Mouse (Mus musculus) liver, postnatal 0 days (tissue): ENCODE measurements around the gene 4930544D05Rik. TPM values are rescaled to one million over a fixed set of nuclear protein-coding genes. Genes with fewer than 3 reads are reported as not detected.

ENCODE experiments used
- ATAC-seq: fragments of 200-750 bp; cut with Nextera tagmentation; 2 replicates; pipeline ENCODE4 v1.8.0; 2017; ENCODE audit warnings: mild to moderate bottlenecking, moderate library complexity
- DNase-seq: peaks from one replicate; pipeline ENCODE4 v3.0.0-alpha.2; 2016
- H3K27ac ChIP-seq: fragments of 300-500 bp; sonication (generic); 2 replicates; pipeline ENCODE4 v1.5.1; 2014; ENCODE audit warnings: antibody characterized with exemption, moderate library complexity, mild to moderate bottlenecking, low read depth
- H3K27me3 ChIP-seq: fragments of 300-500 bp; sonication (generic); 2 replicates; pipeline ENCODE4 v1.6.1; 2014; ENCODE audit warnings: low read length, control low read depth, mixed read lengths; ENCODE audit not compliant: insufficient read depth
- H3K36me3 ChIP-seq: fragments of 300-500 bp; sonication (generic); replicated peaks from 2 replicates; pipeline ENCODE4 v1.6.1; 2014; ENCODE audit warnings: mild to moderate bottlenecking, control low read depth, low read length, moderate library complexity, mixed read lengths; ENCODE audit not compliant: insufficient read depth
- H3K4me1 ChIP-seq: fragments of 300-500 bp; sonication (generic); 2 replicates; pipeline ENCODE4 v1.6.1; 2014; ENCODE audit warnings: antibody characterized with exemption, mild to moderate bottlenecking, control low read depth; ENCODE audit not compliant: insufficient read depth
- H3K4me2 ChIP-seq: fragments of 300-500 bp; sonication (generic); 2 replicates; pipeline ENCODE4 v1.6.1; 2014; ENCODE audit warnings: low read depth, mild to moderate bottlenecking, low read length, moderate library complexity, mixed read lengths
- H3K4me3 ChIP-seq: fragments of 300-500 bp; sonication (generic); 2 replicates; pipeline ENCODE4 v1.5.1; 2014; ENCODE audit warnings: low read depth, low read length
- H3K9ac ChIP-seq: fragments of 300-500 bp; sonication (generic); replicated peaks from 2 replicates; pipeline ENCODE4 v1.6.1; 2014; ENCODE audit warnings: mild to moderate bottlenecking, moderate library complexity
- H3K9me3 ChIP-seq: fragments of 300-500 bp; sonication (generic); 2 replicates; pipeline ENCODE4 v1.6.1; 2016; ENCODE audit warnings: mild to moderate bottlenecking, control low read depth, low read length, mixed read lengths
- CTCF ChIP-seq: sonication (generic); IDR thresholded peaks from 2 replicates; pipeline ENCODE4 v1.5.1; 2016; ENCODE audit warnings: antibody characterized with exemption, low read depth
- EP300 ChIP-seq: IDR thresholded peaks from 2 replicates; pipeline ENCODE4 v1.6.1; 2016; ENCODE audit warnings: antibody characterized with exemption, low read depth, mild to moderate bottlenecking
- WGBS: fragments of 180-500 bp; shearing (Covaris S2); extraction: QIAGEN DNeasy Blood & Tissue Kit; methylation state at CpG from one replicate; pipeline ENCODE4 v1.1.7; 2014; ENCODE audit not compliant: insufficient replicate concordance; 5-methylcytosine and 5-hydroxymethylcytosine counted together
- polyA plus RNA-seq: library from polyadenylated mRNA; unstranded; fragments of >200 nt; fragmentation: Nextera tagmentation; extraction: Ambion mirVana; gene quantifications from 2 replicates; pipeline ENCODE4 v1.2.1, GENCODE M21; 2015

4930544D05Rik gene
- polyA plus RNA-seq, 1 experiment from 2014 or later: not detected

- TF ChIP-seq EP300: no peak
- no peak overlapping the region for H3K4me2 ChIP-seq
- H3K4me1 ChIP-seq: peaks cover 24% of the 10 kb centered on the region
- no peak overlapping the region for H3K9ac ChIP-seq
- H3K27ac ChIP-seq: peak overlapping the region; percentile 57
- ATAC-seq: 0 out of 2 replicates have a peak, but pooled peaks have one; percentile 35
- no peak for DNase-seq
- H3K36me3 ChIP-seq: 0 out of 2 replicates have a peak, but pooled peaks cover 7% of the 10 kb centered on the region
- H3K9me3 ChIP-seq: no peaks in the 10 kb centered on the region
- H3K4me3 ChIP-seq: no peak overlapping the region
- WGBS: 60% methylated on average over 15 of the region's 15 CpGs
- H3K27me3 ChIP-seq: no peaks in the 10 kb centered on the region
These were observed 21.2 kb upstream of the 4930544D05Rik start for GRCm38 (mm10) chr11:70594253-70594989.

- H3K4me1 ChIP-seq: peaks cover 24% of the 10 kb centered on the region
- H3K9me3 ChIP-seq: no peaks in the 10 kb centered on the region
- H3K4me3 ChIP-seq: no peak overlapping the region
- WGBS: 42% methylated on average over 2 of the region's 2 CpGs
- ATAC-seq (0 out of 2 replicates have a peak, but pooled peaks have one; percentile 19), DNase-seq (no peak)
- H3K27me3 ChIP-seq: no peaks in the 10 kb centered on the region
- no peak overlapping the region; the same call in 1 of the 2 replicates for H3K4me2 ChIP-seq
- H3K9ac ChIP-seq: no peak overlapping the region
- peak overlapping the region; percentile 57 for H3K27ac ChIP-seq
- TF ChIP-seq EP300: no peak
- TF ChIP-seq CTCF: no peak
- H3K36me3 ChIP-seq: 0 out of 2 replicates have a peak, but pooled peaks cover 9% of the 10 kb centered on the region
These were observed 20.0 kb upstream of the 4930544D05Rik start for GRCm38 (mm10) chr11:70595638-70596037.

GRCm38 (mm10) chr11:70596094-70596493 lies 19.6 kb upstream of the 4930544D05Rik start:
- Histone ChIP-seq H3K27ac (peak overlapping the region; percentile 57), H3K9ac (no peak overlapping the region)

GRCm38 (mm10) chr11:70597301-70597700 lies 18.3 kb upstream of the 4930544D05Rik start:
- Histone ChIP-seq H3K4me1 (peaks cover 19% of the 10 kb centered on the region), H3K27ac (0 out of 2 replicates have a peak overlapping the region, but pooled peaks have one; percentile 16), H3K27me3 (no peaks in the 10 kb centered on the region), H3K9me3 (no peaks in the 10 kb centered on the region), H3K4me2 (no peak overlapping the region), H3K9ac (no peak overlapping the region), H3K4me3 (no peak overlapping the region), H3K36me3 (0 out of 2 replicates have a peak, but pooled peaks cover 9% of the 10 kb centered on the region)
- TF ChIP-seq CTCF (no peak), EP300 (no peak)
- DNase-seq (no peak), ATAC-seq (peak; percentile 54; the same call in 1 of the 2 replicates)
- 50% methylated on average over 6 of the region's 6 CpGs for WGBS

More at GRCm38 (mm10) chr11:70596094-70596493, 19.6 kb upstream of the 4930544D05Rik start:
- 64% methylated on average over 4 of the region's 4 CpGs for WGBS
- Histone ChIP-seq H3K4me2 (no peak overlapping the region), H3K27me3 (no peaks in the 10 kb centered on the region), H3K4me3 (no peak overlapping the region), H3K36me3 (0 out of 2 replicates have a peak, but pooled peaks cover 9% of the 10 kb centered on the region), H3K9me3 (no peaks in the 10 kb centered on the region), H3K4me1 (peaks cover 24% of the 10 kb centered on the region)
- ATAC-seq (no peak), DNase-seq (no peak)
- TF ChIP-seq CTCF (no peak), EP300 (no peak)

GRCm38 (mm10) chr11:70598451-70598953 lies 17.1 kb upstream of the 4930544D05Rik start:
- Histone ChIP-seq H3K9ac (no peak overlapping the region), H3K4me1 (peaks cover 15% of the 10 kb centered on the region; the same call in 1 of the 2 replicates), H3K4me3 (no peak overlapping the region), H3K4me2 (no peak overlapping the region), H3K36me3 (peaks cover 9% of the 10 kb centered on the region; the same call in 1 of the 2 replicates), H3K9me3 (no peaks in the 10 kb centered on the region), H3K27me3 (no peaks in the 10 kb centered on the region), H3K27ac (no peak overlapping the region)
- ATAC-seq (no peak), DNase-seq (no peak)
- WGBS: 85% methylated on average over 9 of the region's 9 CpGs
- no peak for TF ChIP-seq CTCF
- TF ChIP-seq EP300: no peak

GRCm38 (mm10) chr11:70605024-70605566 lies 10.6 kb upstream of the 4930544D05Rik start:
- DNase-seq: peak; percentile 79
- no peak overlapping the region for H3K9ac ChIP-seq
- no peak overlapping the region for H3K4me2 ChIP-seq
- H3K27me3 ChIP-seq: no peaks in the 10 kb centered on the region
- H3K9me3 ChIP-seq: no peaks in the 10 kb centered on the region
- H3K4me3 ChIP-seq: no peak overlapping the region
- peak; percentile 61 for ATAC-seq
- H3K27ac ChIP-seq: no peak overlapping the region
- WGBS: 67% methylated on average over 14 of the region's 14 CpGs
- H3K36me3 ChIP-seq: peaks cover 29% of the 10 kb centered on the region
- no peak for TF ChIP-seq EP300
- TF ChIP-seq CTCF: peak; percentile 95
- no peaks in the 10 kb centered on the region for H3K4me1 ChIP-seq
